Mouse (Mus musculus): ENCODE results near the gene Clock.

- TF ChIP-seq CTCF (IDR thresholded peaks at IDR 0.05; ENCODE audit: low read depth) = no peak
- TF ChIP-seq EP300 (IDR thresholded peaks at IDR 0.05; ENCODE audit: low read depth) = no peak
These were observed 3.6 kb upstream of the Clock start for GRCm38 (mm10) chr5:76308206-76308605.
